Mouse (Mus musculus) thymus, postnatal 36 days (tissue): ENCODE measurements around the gene Camkv.

ENCODE experiments used
- DNase-seq, 2 experiments: peaks; one replicate each; pipeline ENCODE4 v3.0.0; 2022; ENCODE audit warnings: mixed read lengths in 2 of 2

The Camkv gene

DNA sequence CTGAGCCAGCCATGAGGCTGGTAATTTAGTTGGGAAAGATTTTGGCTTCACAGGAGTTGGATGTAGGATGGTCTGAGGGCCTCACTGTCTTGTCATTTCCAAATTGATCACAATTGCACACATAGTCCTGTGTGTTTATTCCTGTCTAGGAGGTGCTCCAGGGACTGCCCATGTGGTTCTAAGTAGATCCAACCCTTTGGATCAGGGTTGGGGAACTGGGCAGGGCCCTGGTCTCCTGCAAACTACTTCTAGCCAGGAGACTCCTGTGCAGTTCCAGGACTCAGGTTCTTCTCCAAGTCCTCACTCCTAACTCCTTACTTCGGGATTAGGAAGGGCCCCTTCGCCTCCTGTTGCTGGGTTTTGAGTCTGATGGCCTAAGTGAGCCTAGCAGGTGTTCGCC lies at the start of gene Camkv:
Camkv (plus strand) TSS at position 301 of the 400 bp plus-strand sequence.
- no peak for DNase-seq

DNA sequence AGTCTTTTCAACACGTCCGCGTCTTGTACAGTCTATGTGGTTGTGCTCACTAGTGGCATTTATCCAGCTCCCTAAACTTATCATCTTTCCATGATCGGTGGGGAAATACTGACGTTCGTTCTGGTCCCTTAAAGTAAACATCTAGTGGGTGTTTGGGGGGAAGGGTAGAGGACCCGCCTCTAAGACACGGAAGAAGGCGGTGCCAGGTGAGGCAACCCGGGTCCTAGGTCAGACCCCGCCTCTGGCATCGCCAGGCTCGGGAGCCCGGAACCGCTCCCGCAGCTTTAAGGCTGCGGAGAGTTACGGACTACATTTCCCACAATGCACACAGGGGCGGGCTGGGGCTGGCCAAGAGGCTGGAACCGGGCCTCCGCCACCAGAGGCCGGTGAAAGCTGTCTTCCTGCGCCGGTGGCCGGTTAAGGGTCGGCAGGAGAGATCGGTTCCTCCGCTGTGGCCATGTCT lies 47.6 kb upstream of the Camkv start, which contains the start of gene Mon1a:
Mon1a (plus strand) TSS at position 348 of the 463 bp plus-strand sequence.
- peak; percentile 87 to 94 for DNase-seq

DNA sequence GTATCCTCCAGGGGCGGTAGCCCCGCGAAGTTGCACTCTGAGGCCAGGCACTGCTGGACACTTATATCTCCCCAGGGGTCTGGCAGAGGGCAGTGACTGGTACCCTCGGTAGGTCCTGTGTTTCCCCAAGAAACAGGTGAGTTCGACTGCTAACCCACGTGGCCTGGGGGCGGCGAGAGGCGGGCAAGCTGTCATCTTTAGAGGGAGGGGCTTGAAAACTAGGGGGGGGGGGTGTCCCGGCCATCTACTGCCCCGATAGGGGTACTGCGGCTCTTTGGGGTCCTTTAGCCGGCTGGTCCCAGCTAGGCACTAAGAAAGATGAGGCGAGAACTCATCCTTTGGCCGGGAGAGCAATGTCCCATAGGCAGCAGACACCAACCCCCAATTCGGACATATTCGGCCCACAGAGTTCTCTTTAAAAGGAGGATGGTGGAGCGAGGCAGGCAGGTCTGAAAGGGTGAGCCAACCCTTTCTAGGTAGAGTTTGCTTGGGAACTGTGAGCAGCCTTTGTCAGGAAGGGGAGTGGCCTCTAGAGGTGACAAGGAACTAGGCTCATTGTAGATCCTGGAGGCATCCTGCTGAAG lies 47.1 kb upstream of the Camkv start:
- DNase-seq: peak in 1 of 2 experiments; percentile 49

DNA sequence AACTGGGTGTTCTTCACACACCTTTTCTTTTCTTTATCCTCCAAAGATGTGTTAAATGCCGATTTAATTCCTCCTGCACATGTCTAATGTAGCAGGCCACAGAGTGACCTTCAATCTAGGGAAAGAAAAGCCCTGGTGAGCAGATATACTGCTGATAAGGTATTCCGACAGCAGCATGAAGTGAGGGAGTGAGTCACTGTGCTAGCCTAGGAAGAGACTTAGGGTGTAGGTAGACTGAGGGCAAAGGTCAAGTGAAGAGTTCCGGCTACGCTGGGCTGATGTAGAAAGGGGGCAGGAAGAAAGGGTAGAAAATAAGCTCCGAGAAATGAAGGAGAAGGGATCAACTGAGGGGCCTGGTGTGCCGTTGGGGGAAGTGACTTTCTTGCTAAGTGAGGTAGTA lies 45.2 kb upstream of the Camkv start:
- DNase-seq: no peak

- DNase-seq: no peak
These were observed 44.5 kb upstream of the Camkv start for GRCm38 (mm10) chr9:107891023-107891422.

DNA sequence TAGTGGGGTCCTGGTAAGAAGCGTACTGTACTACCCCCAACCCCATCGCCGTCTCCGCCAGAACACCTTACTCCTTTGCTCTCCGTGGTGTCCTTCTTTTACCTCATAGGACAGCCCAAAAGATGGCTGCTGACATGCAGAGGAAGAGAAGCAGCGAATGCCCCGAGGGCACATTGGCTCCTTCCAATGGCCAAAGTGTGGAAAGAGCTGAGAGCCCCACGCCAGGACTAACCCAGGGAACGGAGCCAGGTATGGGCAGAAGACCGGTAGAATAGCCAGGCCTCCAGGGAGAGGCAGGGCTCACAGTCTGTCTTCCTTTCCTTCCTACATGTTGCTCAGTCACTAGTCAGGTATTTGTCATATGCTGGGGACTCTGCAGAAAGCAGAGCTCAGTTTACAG lies 36.9 kb upstream of the Camkv start:
- no peak for DNase-seq

- no peak for DNase-seq
These were observed 35.6 kb upstream of the Camkv start for GRCm38 (mm10) chr9:107899855-107900254.

GRCm38 (mm10) chr9:107900840-107901626 lies 34.4 kb upstream of the Camkv start:
- DNase-seq: peak; percentile 47 to 52

DNA sequence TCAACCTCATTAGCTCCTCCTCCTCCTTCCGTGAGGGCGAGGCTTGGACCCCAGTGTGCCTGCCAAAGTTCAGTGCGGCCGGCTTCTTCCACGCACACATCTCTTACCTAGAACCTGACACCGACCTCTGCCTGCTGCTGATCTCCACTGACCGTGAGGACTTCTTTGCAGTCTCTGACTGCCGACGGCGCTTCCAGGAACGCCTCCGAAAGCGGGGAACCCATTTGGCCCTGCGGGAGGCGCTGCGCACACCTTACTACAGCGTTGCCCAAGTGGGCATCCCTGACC lies 33.9 kb upstream of the Camkv start:
- DNase-seq: no peak

GRCm38 (mm10) chr9:107904726-107905125 lies 30.7 kb upstream of the Camkv start:
- DNase-seq: peak; percentile 81 to 85

DNA sequence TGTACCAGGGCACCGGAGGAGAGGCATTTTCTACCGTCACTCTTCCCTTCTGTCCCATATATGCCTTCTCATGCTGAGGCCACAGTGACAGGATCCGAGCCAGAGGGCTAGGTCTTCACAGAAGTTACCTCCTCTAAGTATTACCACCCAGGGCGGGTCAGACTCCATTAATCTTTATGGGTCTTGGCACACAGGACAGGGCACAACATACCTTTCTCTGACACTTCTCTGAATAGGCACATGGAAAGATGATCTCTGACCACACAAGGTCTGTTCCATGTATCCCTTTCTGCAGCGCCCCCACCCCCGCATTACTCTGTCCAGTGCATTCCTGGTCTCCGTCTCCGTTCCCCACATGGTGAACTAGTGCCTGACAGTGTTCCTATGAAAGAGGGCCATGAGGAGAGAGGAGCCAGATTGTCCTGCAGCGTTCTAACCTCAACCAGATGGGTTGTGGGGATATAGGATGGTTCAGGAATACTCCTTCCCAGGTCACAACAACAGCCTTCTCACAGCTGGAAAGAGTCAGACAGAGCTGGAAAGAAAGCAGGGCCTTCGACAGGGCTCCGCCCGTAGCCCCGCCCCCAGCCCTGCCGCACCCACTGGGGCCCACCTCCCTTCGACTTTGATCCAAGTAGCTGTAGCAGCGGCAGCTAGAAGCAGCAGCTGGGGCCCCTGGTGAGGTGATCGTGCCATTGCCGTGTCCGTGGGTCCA lies 29.1 kb upstream of the Camkv start, which contains the start of gene Mst1r:
Mst1r (plus strand) TSS at position 622 of the 715 bp plus-strand sequence.
- DNase-seq: peak; percentile 72 to 82

- DNase-seq: no peak
These were observed 28.3 kb upstream of the Camkv start for GRCm38 (mm10) chr9:107906967-107907800.

DNA sequence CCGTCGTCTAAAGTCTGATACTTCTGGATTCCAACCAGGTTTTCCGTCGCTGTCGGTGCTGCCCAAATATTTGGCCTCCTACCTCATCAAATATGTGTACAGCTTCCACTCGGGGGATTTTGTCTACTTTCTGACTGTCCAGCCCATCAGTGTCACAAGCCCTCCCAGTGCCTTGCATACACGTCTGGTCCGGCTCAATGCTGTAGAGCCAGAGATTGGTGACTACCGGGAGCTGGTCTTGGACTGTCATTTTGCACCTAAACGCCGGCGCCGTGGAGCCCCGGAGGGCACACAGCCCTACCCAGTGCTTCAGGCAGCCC lies 27.7 kb upstream of the Camkv start:
- DNase-seq: no peak

DNA sequence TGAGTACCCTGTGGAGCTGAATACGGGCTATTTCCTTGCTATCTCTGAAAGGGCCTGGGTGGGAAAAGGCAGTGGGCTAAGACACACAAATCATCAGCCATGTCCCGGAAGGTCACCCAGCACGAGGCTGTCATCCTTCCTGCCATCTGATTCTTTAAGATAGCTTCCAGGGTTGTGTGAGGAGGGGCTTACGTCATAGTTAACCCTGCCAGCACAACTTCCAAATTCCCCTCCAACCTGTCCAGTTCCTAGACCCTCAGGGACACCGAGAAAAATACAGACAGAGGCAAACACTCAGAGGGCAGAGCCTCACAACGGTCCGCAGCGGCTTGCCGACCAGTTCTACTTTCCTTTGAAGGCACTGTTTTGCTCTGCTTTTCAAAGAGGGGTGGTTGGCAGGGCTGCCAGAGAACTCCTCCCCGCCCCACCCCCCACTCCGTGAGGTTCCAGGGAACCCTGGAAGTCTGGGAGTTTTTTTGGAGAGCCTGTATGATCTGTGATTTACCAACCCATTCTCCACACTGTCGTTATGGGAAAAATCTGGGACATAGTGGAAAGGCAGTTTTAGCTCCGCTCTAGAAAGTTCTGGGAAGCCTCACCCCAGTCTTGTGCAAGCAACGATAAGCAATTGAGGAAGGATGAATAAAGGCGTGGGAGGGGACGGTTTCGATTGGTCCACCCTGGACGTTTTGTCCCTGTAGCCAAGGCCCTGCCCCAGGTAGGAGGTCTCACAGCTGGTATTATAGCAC lies 26.9 kb upstream of the Camkv start:
- no peak for DNase-seq

GRCm38 (mm10) chr9:107910025-107910769 lies 25.3 kb upstream of the Camkv start:
- no peak for DNase-seq

- no peak for DNase-seq
These were observed 20.6 kb upstream of the Camkv start for GRCm38 (mm10) chr9:107914764-107915420.

DNA sequence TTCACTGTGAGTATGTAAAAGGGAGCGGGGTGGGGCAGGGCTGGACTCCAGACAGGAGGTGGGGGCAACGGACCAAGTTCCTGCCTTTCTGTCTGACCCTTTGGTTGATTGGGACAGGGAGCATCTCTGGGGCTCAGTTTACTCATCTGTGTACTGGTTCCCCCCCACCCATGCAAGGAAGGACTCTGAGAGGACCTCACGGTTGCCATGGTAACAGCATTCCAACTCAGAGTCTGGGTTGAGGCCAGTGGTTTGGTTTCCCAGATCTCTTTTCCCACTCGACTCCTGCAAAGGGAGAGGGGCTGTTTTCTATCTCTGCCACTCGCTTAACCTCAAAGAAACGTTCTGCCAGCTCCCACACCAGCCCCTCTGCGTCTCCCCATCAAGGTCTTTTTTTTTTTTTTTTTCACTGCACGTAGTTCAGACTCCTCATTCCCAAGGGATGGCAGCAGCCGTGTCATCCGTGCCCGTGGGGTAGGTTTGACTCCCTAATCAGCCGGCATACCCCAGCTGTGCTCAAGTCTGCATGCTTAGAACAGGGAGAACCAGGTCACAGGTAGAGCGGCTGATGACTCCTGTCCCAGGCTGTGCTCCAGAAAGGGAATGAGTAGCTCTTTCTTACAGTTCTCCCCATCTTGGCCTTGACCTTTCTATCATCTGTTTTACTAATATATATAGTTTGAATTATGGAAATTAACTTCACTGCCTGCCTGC lies 17.4 kb upstream of the Camkv start:
- no peak for DNase-seq

DNA sequence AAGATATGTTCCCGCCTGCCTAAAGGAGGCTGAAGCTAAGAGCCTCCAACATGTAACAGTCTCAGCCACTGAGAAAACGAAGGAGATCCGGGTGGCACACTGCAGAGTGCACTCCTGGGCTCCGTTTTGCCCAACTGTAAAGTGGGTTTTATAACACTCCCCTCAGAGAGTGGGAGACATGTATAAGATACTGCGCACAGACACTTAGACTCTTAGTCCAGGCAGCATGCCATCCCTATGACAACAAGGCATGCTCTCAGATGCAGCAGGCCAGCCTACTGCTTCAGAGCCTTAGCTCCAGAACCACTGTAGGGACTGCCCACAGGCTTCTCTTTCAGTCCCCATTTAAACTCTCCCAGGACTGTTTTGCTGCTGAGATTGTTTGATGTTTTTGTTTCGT lies 16.6 kb upstream of the Camkv start:
- no peak for DNase-seq

GRCm38 (mm10) chr9:107919441-107919840 lies 16.0 kb upstream of the Camkv start:
- DNase-seq: no peak

DNA sequence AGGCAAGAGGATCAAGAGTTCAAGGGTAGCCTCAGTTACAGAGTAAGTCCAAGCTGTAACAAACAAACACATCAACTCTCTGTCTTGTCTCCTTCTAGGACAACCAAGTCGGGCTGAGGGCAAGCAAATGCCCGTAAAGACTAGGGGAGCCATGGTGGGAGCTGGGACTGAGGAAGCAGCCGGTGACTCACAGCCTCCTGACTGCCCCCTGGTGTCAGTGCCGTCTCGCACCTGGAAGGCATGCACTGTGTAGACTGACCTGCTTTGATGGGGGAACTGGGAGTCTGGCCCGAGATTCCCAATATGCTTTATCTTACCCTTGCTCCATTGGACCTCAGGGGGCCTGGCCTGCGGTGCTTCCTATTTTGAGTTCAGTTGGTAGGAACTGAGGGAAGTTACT lies 12.5 kb upstream of the Camkv start:
- peak; percentile 58 to 65 for DNase-seq
